Mouse (Mus musculus) kidney, embryonic 16.5 days (tissue): ENCODE data around the gene Slc8b1. TPM values are rescaled to one million over a fixed set of nuclear protein-coding genes. Genes with fewer than 3 reads are reported as not detected.

Experiments used
- ATAC-seq: fragments of 200-750 bp; cut with Nextera tagmentation; 2 replicates; pipeline ENCODE4 v1.8.0; 2017; ENCODE audit warnings: moderate TSS enrichment; ENCODE audit not compliant: low FRiP score, low TSS enrichment
- H3K27ac ChIP-seq: fragments of 300-500 bp; sonication (generic); 2 replicates; pipeline ENCODE4 v1.5.1; 2014; ENCODE audit warnings: low read length
- H3K27me3 ChIP-seq: fragments of 300-500 bp; sonication (generic); 2 replicates; pipeline ENCODE4 v1.6.1; 2014; ENCODE audit warnings: low read length, control low read depth, mixed read lengths; ENCODE audit not compliant: insufficient read depth
- H3K36me3 ChIP-seq: fragments of 300-500 bp; sonication (generic); 2 replicates; pipeline ENCODE4 v1.6.1; 2014; ENCODE audit warnings: low read length, control low read depth, mixed read lengths; ENCODE audit not compliant: insufficient read depth
- H3K4me1 ChIP-seq: fragments of 300-500 bp; sonication (generic); 2 replicates; pipeline ENCODE4 v1.6.1; 2014; ENCODE audit warnings: low read length, control low read depth, mixed read lengths; ENCODE audit not compliant: insufficient read depth
- H3K4me2 ChIP-seq: fragments of 300-500 bp; sonication (generic); replicated peaks from 2 replicates; pipeline ENCODE4 v1.6.1; 2014; ENCODE audit warnings: low read depth, low read length
- H3K4me3 ChIP-seq: fragments of 300-500 bp; sonication (generic); 2 replicates; pipeline ENCODE4 v1.5.1; 2014; ENCODE audit warnings: mild to moderate bottlenecking, low read length
- H3K9ac ChIP-seq: fragments of 300-500 bp; sonication (generic); replicated peaks from 2 replicates; pipeline ENCODE4 v1.6.1; 2014; ENCODE audit warnings: low read length
- H3K9me3 ChIP-seq: fragments of 300-500 bp; sonication (generic); 2 replicates; pipeline ENCODE4 v1.6.1; 2016; ENCODE audit warnings: low read length, control low read depth
- WGBS: fragments of 180-500 bp; shearing (Covaris S2); extraction: QIAGEN DNeasy Blood & Tissue Kit; methylation state at CpG from one replicate; pipeline ENCODE4 v1.1.7; 2014; 5-methylcytosine and 5-hydroxymethylcytosine counted together
- polyA plus RNA-seq: library from polyadenylated mRNA; unstranded; fragments of >200 nt; fragmentation: Nextera tagmentation; extraction: Ambion mirVana; gene quantifications from 2 replicates; pipeline ENCODE4 v1.2.1, GENCODE M21; 2015

Slc8b1 gene
- 10.1 and 14.2 TPM in 2 replicates for polyA plus RNA-seq

DNA sequence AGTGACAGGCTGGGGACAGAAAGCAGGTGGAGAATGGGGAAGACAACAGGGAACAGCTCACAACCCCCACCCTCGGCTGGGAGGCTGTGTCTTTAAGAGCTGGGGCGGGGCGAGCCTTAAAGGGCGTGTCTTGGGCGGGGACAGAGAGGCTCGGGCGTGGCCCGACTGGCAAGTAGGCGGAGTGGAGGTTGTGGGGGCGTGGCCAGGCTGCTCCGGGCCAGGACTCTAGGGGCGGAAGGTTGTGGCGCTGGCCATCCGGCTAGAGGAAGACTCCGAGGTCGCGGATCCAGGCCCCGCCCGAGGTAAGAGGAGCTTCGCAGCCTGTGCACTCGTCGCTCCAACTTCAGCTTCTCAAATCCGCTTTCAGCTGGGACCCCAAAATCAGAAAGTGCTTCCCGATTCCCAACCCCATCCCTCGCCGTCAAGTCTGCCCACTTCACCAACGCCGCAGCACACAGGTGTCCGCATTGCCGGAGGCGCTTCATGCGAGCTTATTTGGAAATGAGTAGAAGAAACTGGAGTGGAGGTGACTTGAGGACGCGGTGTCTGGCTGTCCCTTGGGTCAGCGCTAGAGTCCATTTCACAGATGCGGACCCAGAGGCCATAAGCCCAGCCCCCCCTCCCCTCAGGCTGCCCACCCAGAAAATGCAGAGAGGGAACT, at the start of gene Slc8b1:
Gene Slc8b1, plus strand, starts transcription at position 187 of the 661 bp plus-strand sequence.
- under 1% methylated on average over 36 of the region's 36 CpGs for WGBS
- H3K36me3 ChIP-seq, result no peaks in the 10 kb centered on the region
- H3K4me1 ChIP-seq, result peaks cover 41% of the 10 kb centered on the region
- ATAC-seq, result peak; percentile 93
- no peaks in the 10 kb centered on the region for H3K27me3 ChIP-seq
- peak within 1 kb of the TSS; percentile 62 for H3K4me3 ChIP-seq
- peak within 1 kb of the TSS; percentile 64 for H3K9ac ChIP-seq
- H3K9me3 ChIP-seq, result peaks cover 2% of the 10 kb centered on the region; the same call in 1 of the 2 replicates
- H3K4me2 ChIP-seq, result peak within 1 kb of the TSS; percentile 72
- no peak within 1 kb of the TSS for H3K27ac ChIP-seq

DNA sequence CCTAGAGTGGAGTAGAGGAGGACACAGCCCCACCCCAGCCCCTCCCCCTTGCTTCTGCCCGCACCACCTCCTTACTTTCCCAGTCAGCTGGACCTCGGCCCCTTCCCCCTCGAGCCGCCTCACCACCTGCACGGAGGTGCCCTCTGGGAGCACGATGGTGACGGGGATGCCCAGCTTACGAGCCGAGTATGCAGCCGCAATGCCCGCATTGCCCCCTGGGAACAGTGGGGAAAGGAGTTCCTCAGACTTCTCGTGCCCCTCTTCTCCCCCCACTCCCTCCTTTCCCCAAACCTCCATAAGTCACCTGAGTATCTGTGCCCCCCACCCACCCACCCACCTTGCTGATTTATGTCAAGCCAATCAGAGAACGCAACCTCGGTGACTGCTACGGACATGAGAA, 49.1 kb upstream of the Slc8b1 start:
- Histone ChIP-seq H3K4me3 (no peak overlapping the region), H3K4me2 (no peak overlapping the region), H3K9ac (no peak overlapping the region), H3K4me1 (no peaks in the 10 kb centered on the region), H3K27ac (no peak overlapping the region), H3K27me3 (peaks cover 4% of the 10 kb centered on the region; the same call in 1 of the 2 replicates), H3K9me3 (0 out of 2 replicates have a peak, but pooled peaks cover 2% of the 10 kb centered on the region), H3K36me3 (no peaks in the 10 kb centered on the region)
- WGBS, result 73% methylated on average over 15 of the region's 15 CpGs
- no peak for ATAC-seq

DNA sequence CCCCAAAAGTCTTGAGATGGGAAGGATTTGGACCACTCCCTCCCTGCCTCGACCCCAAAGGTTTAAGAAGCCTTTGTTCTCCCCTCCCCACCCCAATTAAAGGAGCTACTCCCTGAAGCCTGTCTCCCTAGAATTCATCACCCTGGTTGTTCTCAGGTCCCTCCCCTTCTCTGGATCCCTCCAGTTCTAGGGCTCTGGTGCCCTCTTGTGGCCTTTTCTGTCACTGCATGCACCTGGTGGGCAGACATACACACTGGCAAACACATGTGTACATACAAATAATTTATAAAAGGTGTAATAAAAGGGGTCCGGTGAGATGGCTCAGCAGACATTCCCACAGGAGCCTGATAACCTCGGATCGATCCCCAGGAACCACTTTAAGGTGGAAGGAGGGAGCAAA, 46.6 kb upstream of the Slc8b1 start:
- no peaks in the 10 kb centered on the region for H3K36me3 ChIP-seq
- 0 out of 2 replicates have a peak, but pooled peaks cover 2% of the 10 kb centered on the region for H3K9me3 ChIP-seq
- no peak overlapping the region for H3K9ac ChIP-seq
- H3K27ac ChIP-seq, result no peak overlapping the region
- H3K4me3 ChIP-seq, result no peak overlapping the region
- 85% methylated on average over 4 of the region's 4 CpGs for WGBS
- no peaks in the 10 kb centered on the region for H3K4me1 ChIP-seq
- no peak overlapping the region for H3K4me2 ChIP-seq
- ATAC-seq, result no peak
- peaks cover 4% of the 10 kb centered on the region; the same call in 1 of the 2 replicates for H3K27me3 ChIP-seq

DNA sequence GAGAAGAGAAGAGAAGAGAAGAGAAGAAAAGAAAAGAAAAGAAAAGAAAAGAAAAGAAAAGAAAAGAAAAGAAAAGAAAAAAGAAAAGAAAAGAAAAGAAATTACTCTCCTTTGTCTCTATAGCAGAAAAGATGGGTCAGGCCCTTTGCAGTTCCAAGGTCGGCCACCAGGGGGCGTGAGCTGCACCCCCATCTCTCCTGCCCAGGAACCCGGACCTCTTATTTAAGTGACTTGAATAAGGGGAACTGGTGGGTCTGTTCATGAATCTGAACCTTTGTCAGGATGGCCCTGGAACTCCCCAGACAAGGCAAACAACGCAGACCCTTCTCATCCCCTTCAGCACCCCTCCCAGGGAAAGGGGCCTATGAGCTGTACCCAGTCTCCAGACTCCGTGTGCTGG, 45.9 kb upstream of the Slc8b1 start:
- Histone ChIP-seq H3K27ac (no peak overlapping the region), H3K4me2 (no peak overlapping the region), H3K9me3 (0 out of 2 replicates have a peak, but pooled peaks cover 2% of the 10 kb centered on the region), H3K36me3 (no peaks in the 10 kb centered on the region), H3K27me3 (peaks cover 4% of the 10 kb centered on the region; the same call in 1 of the 2 replicates), H3K4me3 (no peak overlapping the region), H3K9ac (no peak overlapping the region), H3K4me1 (no peaks in the 10 kb centered on the region)
- WGBS, result 45% methylated on average over 5 of the region's 5 CpGs
- no peak for ATAC-seq

DNA sequence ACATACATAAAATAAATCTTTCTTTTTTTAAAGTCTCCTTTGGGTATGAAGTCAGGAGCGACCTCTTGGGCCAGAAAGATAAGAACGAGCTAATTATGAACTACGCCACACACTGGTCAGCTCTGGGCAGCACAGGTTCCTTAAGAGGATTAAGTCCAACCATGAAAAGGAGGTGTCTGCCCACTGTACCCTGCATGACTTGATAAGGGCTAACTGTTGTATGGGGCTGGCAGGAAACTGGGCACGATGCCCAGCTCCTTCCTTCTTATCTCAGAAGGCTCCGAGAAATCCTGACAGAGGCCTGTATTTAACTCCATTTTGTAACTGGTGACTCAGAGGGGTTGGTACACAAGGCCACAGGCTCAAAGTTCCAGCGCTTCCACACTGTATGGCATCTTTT, 45.1 kb upstream of the Slc8b1 start:
- Histone ChIP-seq H3K27me3 (peaks cover 4% of the 10 kb centered on the region; the same call in 1 of the 2 replicates), H3K4me1 (no peaks in the 10 kb centered on the region), H3K4me3 (no peak overlapping the region), H3K36me3 (no peaks in the 10 kb centered on the region), H3K9ac (no peak overlapping the region), H3K9me3 (0 out of 2 replicates have a peak, but pooled peaks cover 2% of the 10 kb centered on the region), H3K27ac (no peak overlapping the region), H3K4me2 (no peak overlapping the region)
- ATAC-seq, result no peak
- WGBS, result 78% methylated on average over 6 of the region's 6 CpGs

DNA sequence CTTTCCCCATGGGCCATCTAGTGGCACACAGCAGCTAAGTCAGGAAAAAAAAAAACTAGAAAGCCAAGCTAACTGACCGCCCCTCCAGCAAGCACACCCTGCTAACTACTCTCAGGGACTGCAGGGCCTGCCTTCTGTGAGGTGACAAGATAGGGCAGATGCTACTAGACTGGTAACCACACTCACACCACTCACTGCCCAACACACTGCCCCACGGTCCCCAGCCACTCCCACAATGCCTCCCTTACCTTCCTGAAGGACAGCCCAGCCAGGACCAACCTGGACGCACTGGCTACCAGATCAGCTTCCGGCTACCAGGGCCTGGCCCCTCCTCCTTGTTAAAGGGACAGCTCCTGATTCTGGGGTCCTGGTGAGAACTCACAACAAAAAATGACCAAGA, 43.9 kb upstream of the Slc8b1 start:
- WGBS, result 6% methylated on average over 4 of the region's 4 CpGs
- peak; percentile 85 for ATAC-seq
- Histone ChIP-seq H3K9me3 (0 out of 2 replicates have a peak, but pooled peaks cover 2% of the 10 kb centered on the region), H3K27me3 (peaks cover 4% of the 10 kb centered on the region; the same call in 1 of the 2 replicates), H3K4me2 (peak overlapping the region; percentile 46), H3K4me3 (peak overlapping the region; percentile 40), H3K27ac (no peak overlapping the region), H3K9ac (peak overlapping the region; percentile 56), H3K36me3 (no peaks in the 10 kb centered on the region), H3K4me1 (no peaks in the 10 kb centered on the region)

DNA sequence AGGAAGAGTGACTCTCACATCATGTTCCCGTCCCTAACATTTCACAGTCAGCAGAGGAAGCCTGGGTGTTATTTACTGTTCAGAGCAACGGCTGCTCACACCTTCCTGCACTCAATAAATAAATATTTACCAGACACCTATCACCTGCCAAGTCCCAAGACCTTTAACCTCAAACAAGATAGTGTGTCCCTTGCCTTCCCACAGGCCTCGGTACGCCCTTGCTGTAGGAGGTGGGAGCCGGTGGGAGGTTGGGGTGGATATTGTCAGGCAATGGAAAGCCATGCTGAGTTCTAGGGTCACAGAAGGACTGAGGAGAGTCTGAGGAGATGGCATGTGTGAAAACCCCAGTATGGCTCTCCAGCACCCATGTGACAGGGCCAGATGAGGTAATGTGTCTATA, 42.6 kb upstream of the Slc8b1 start:
- no peak overlapping the region for H3K4me2 ChIP-seq
- H3K9me3 ChIP-seq, result 0 out of 2 replicates have a peak, but pooled peaks cover 2% of the 10 kb centered on the region
- no peak for ATAC-seq
- no peaks in the 10 kb centered on the region for H3K27me3 ChIP-seq
- whole genome bisulfite sequencing, result 58% methylated on average over 5 of the region's 5 CpGs
- H3K36me3 ChIP-seq, result no peaks in the 10 kb centered on the region
- no peak overlapping the region for H3K4me3 ChIP-seq
- H3K27ac ChIP-seq, result no peak overlapping the region
- H3K4me1 ChIP-seq, result no peaks in the 10 kb centered on the region
- H3K9ac ChIP-seq, result no peak overlapping the region

DNA sequence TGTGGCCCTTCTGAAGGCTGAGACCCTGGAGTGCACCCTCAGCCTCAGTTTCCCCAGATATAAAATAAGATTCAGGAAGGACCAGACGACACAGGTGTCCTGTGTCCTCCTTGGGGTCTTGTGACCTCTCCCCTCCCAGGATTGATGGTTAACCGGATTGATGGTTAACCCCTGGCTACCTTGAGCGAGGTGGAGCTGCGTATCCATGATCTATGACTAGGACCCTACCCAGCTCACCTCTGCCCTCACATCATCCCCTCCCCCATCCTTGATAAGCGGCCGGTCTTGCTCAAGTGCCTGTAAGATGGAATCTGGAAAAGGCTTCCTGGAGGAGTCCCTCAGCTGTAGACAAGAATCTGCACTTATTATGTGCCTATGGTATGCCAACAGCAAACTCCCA, 42.1 kb upstream of the Slc8b1 start:
- H3K4me1 ChIP-seq, result no peaks in the 10 kb centered on the region
- no peaks in the 10 kb centered on the region for H3K36me3 ChIP-seq
- H3K9me3 ChIP-seq, result 0 out of 2 replicates have a peak, but pooled peaks cover 2% of the 10 kb centered on the region
- H3K9ac ChIP-seq, result no peak overlapping the region
- no peaks in the 10 kb centered on the region for H3K27me3 ChIP-seq
- 69% methylated on average over 6 of the region's 6 CpGs for WGBS
- H3K27ac ChIP-seq, result no peak overlapping the region
- ATAC-seq, result no peak
- no peak overlapping the region for H3K4me3 ChIP-seq
- no peak overlapping the region for H3K4me2 ChIP-seq

DNA sequence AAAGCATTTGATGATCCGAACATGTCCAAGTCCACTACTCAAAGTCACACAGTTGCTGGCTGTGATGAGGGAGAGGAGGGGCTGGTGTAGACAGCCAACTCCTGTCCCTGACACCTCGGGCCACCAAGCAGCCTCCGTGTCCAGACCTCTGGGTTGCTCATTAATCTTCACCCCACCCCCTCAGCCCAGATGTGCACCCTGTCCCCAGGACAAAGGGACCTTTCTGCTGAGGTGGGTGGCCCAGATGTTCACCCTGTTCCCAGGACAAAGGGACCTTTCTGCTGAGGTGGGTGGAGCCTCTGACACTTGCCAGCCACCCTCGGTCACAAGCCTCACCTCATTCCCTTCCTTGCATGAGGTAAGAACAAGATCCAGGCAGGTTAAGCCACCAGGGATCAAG, 39.4 kb upstream of the Slc8b1 start:
- no peak overlapping the region for H3K9ac ChIP-seq
- H3K4me2 ChIP-seq, result no peak overlapping the region
- 44% methylated on average over 4 of the region's 4 CpGs for WGBS
- no peak for ATAC-seq
- H3K27me3 ChIP-seq, result no peaks in the 10 kb centered on the region
- H3K36me3 ChIP-seq, result no peaks in the 10 kb centered on the region
- no peaks in the 10 kb centered on the region for H3K9me3 ChIP-seq
- no peak overlapping the region for H3K27ac ChIP-seq
- H3K4me3 ChIP-seq, result no peak overlapping the region
- no peaks in the 10 kb centered on the region for H3K4me1 ChIP-seq

DNA sequence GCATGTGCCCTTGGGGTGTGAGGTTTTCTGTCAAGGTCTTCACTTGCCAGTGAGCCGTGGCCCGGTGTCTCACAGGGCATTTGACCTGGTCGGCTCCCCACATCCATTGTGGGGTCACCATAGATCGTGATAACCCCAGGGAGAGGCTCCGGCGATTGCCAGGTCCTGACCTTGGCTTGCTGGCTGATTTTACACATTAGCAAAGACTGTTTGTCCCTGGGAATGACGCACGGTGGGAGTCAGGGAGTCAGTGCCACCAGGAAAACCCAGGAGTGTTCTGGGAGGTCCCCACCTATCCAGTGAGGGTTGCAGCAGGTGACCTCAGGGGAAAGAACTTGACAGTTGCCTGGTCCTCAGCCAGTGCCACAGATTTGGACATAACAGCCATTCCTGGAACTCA, 38.2 kb upstream of the Slc8b1 start, which contains the start of gene Sdsl:
Gene Sdsl, minus strand, starts transcription at position 41 of the 400 bp plus-strand sequence.
- Histone ChIP-seq H3K9me3 (no peaks in the 10 kb centered on the region), H3K27me3 (no peaks in the 10 kb centered on the region), H3K27ac (no peak within 1 kb of the TSS), H3K4me2 (no peak within 1 kb of the TSS), H3K9ac (no peak within 1 kb of the TSS), H3K36me3 (no peaks in the 10 kb centered on the region), H3K4me3 (no peak within 1 kb of the TSS), H3K4me1 (no peaks in the 10 kb centered on the region)
- ATAC-seq, result no peak
- 66% methylated on average over 8 of the region's 8 CpGs for WGBS
